Mouse (Mus musculus): ENCODE results near the gene Crb2. TPM values are rescaled to one million over a fixed set of nuclear protein-coding genes. Genes with fewer than 3 reads are reported as not detected.

Crb2 gene
- polyA plus RNA-seq, 1 experiment from 2014 or later: 0.10 TPM

Other genes with a start within 250 kb of the Crb2 start
- 63.3 and 70.5 TPM in 2 replicates for gene Strbp, start 72.4 kb upstream of the Crb2 start, polyA plus RNA-seq (2015; fragmentation: Nextera tagmentation; extraction: Ambion mirVana)

Measured in thymus, postnatal 0 days (tissue).